Mouse (Mus musculus): ENCODE data around the gene Magi3.

Magi3 gene

DNA sequence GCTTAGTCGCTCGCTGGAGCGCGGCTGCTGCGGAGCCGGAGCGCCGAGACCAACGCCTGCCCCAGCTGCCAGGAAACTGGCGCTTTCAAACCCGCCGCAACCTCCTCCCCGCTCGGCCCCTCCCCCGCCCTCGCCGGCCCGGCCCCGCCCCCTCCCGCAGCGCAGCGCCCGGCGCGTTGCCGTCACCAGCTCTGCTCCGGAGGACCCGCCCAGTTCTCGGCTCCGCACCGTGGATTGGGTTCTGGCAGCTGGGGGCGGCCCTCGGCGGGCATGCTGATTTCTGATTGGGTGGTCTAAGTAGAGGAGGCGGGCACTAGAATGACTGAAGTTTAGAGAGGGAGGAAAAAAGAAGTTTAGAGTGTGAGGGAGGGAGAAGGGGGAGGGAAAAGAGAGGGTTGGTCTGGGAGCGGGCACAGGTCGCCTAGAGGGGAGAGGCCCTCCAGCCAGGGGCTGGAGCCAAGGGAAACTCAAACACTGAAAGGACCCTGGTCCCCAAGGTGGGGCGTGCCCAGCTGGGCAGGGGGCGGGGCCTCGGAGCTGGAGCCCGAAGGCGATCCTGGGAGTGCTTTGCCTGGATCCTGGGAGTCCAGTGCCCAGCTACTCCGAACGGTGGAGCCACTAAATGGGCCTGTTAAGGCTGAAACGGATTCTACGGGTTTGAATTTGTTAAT is at the start of gene Magi3:
Gene Magi3 (minus strand): TSS at position 80 of the 671 bp plus-strand sequence.
- peak; percentile 89 to 93 for DNase-seq (ENCODE audit: low spot score in 2 of 2)

DNA sequence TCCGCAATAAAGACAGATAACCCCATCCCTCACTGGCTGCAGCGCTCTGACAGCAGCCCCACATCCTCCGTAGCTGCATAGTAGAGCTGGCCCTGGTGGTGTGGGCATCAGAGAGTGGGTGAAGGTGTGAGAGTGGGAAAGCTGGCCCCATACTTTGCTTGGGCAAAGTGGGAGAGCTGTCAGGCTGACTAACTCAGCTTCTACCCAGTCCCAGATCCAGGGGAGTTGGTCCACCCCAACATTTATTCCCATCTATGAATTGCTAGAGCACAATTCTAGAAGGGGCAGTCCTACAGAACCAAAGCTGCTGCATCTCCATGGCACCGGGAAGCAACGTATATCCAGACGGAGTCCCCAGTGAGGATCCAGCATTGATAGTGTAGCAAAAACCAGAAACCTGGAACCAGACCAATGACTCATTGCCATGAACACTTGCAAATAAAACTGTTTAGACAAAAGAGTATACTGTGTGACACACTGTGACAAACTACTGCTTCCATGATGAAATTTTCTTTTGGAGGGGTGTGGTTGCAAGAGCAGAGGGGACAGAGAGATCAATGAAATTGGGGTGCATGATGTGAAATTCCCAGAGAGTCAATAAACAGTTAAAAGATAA is 44.5 kb upstream of the Magi3 start:
- no peak for DNase-seq (ENCODE audit: low spot score in 2 of 2)

DNA sequence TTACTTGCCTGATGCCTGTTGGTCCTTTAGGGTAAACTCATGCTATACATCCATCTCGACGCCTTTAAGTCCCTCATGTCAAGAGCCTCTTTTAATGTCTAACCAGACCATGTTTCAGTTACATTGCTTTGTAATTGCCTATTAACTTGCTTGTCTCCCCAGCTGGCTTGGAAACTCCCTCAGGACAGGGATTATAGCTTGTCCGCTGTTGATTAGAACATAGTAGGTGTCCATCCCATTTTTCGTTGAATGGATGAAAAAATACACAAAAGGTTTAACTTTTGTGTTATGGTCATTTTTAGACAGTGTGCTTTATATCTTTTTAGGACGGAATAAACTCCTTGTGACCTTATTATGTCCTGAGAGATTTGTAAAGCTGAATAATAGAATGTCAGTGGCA is 40.0 kb upstream of the Magi3 start:
- DNase-seq (ENCODE audit: low spot score in 2 of 2), result no peak

DNA sequence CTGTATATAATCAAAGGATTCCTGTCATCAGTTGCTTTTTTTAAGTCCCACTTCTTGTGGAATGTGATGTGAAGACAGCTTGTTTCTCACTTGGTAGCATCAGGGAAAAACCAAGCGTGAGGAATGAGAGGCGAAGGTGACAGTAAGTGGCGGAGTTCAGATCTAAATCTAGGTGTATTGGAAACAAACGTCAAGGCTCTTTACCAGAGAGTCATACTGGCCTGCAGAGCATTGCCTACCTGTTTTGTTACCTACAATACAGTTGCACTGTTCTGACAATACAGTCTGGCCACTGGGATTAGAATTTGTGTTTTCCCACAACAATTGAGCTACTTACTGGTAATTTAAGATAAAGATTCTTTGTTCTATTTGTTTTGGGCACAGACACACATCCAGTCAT is 39.0 kb upstream of the Magi3 start:
- DNase-seq (ENCODE audit: low spot score in 2 of 2), result no peak

GRCm38 (mm10) chr3:104257041-104257440 is 36.9 kb upstream of the Magi3 start:
- no peak for DNase-seq (ENCODE audit: low spot score in 2 of 2)

DNA sequence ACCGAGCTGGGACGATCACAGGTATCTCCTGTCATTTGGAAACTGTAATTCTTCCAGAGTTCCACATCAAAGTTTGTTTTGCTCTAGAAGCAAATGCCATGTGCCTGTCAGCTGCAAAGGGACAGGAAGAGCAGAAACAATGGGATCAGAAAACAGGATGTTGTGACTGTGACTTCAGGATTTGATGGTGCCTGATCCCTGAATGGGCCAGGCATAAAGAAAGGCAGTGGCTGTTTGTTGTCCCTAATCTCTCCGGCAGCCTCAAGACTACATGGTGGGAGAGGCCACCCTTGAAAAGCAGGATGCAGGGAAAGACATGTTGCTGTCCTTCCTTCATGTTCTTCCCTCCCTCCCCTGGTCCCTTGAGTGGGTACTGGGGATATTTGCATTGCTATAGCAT is 33.6 kb upstream of the Magi3 start:
- no peak for DNase-seq (ENCODE audit: low spot score in 2 of 2)

GRCm38 (mm10) chr3:104247850-104248249 is 27.7 kb upstream of the Magi3 start:
- DNase-seq (ENCODE audit: low spot score in 2 of 2), result no peak

- no peak for DNase-seq (ENCODE audit: low spot score in 2 of 2)
These were observed 26.9 kb upstream of the Magi3 start for GRCm38 (mm10) chr3:104247057-104247456.

DNA sequence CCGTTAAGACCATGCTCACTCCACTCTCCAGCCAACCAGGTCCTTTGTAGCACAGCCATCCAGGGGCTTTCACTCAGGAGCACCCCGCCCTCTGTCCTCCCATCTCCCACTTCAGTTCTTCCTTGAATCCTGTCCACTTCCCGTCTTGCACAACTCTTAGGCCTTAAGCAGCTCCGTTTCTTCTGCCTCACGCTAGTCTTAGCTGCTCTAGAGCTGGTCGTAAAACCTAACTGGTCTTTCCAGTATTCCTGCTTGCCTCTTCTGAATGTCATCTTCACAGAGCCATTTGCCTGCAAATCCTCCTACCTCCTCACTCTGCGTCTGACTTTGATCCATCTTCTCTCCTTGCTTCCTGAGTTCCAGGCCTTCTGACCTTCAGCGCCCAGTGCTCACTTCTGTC is 24.2 kb upstream of the Magi3 start:
- DNase-seq (ENCODE audit: low spot score in 2 of 2), result no peak

GRCm38 (mm10) chr3:104243972-104244371 is 23.8 kb upstream of the Magi3 start:
- DNase-seq (ENCODE audit: low spot score in 2 of 2), result no peak

DNA sequence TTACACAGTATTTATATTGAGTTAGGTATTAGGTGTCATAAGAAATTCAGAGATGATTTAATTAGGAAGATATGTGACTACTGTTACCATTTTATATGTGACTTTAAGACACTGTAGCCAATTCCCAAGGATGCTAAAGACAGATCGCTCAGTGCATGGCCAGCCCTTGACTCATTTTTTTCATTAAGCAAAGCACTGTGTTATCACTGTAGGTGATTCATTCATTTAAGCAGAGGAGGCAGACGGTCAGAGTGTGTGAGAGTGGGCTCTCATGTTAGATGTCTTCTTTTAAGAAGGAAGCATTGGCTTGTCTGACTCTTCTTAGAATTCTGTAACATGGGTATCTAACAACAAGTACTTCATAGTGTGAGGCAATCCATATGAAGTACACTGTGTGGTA is 19.6 kb upstream of the Magi3 start:
- DNase-seq (ENCODE audit: low spot score in 2 of 2), result no peak

- DNase-seq (ENCODE audit: low spot score in 2 of 2), result no peak
These were observed 19.2 kb upstream of the Magi3 start for GRCm38 (mm10) chr3:104239376-104239775.

- DNase-seq (ENCODE audit: low spot score in 2 of 2), result no peak
These were observed 17.8 kb upstream of the Magi3 start for GRCm38 (mm10) chr3:104237846-104238440.

- no peak for DNase-seq (ENCODE audit: low spot score in 2 of 2)
These were observed 15.9 kb upstream of the Magi3 start for GRCm38 (mm10) chr3:104236029-104236428.

- DNase-seq (ENCODE audit: low spot score in 2 of 2), result no peak
These were observed 14.9 kb upstream of the Magi3 start for GRCm38 (mm10) chr3:104235099-104235498.

- DNase-seq (ENCODE audit: low spot score in 2 of 2), result no peak
These were observed 13.5 kb upstream of the Magi3 start for GRCm38 (mm10) chr3:104233366-104234312.

GRCm38 (mm10) chr3:104227438-104228111 is 7.4 kb upstream of the Magi3 start:
- no peak for DNase-seq (ENCODE audit: low spot score in 2 of 2)

DNA sequence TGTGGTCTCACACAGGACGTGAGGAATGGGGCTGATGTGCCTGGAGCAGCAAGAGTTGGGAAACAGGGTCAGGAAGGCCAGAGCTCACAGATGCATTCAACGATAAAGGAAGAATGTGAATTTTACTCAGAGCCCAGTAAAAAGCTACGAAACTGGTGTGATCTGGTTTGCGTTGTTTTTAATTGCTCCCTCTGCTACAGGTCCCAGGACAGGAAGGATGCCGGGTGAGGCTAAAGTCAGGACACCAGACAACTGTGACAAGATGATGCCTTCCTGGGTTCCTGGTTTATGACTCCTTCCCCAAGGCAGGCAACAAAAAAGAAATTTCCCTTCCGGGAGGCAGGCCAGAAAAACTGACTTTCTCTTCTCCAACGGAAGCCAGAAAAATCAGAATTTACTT is 6.6 kb upstream of the Magi3 start:
- DNase-seq (ENCODE audit: low spot score in 2 of 2), result no peak

DNA sequence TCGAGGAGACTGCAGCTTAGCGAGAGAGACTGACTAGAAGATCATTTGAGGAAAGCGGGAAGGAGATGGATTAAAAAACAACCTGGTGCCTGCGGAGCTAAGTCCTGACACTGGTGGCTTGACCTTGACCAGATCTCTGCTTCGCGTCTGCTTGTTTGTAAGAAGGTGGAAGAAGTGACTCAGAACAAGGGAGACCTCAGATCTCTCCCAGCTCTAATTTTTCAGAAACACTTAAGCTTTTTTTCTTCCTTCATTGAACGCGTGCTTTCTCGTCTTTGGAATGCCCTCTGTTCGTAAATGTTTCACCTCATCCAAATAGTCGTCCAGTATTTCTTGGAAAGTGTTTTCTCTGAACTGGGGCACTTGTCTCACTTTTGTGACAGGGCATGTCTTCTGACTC is 982 bp upstream of the Magi3 start:
- DNase-seq (ENCODE audit: low spot score in 2 of 2), result no peak

- DNase-seq (ENCODE audit: low spot score in 2 of 2), result peak; percentile 18 to 32
These were observed 461 bp downstream of the Magi3 start for GRCm38 (mm10) chr3:104219531-104220294.

GRCm38 (mm10) chr3:104218926-104219325 is 1.2 kb downstream of the Magi3 start:
- no peak for DNase-seq (ENCODE audit: low spot score in 2 of 2)
